Mouse (Mus musculus): ENCODE measurements around the gene Efl1.

- TF ChIP-seq POLR2A (IDR thresholded peaks at IDR 0.05; ENCODE audit: insufficient read length, low read depth) (no peak), POLR2AphosphoS2 (IDR thresholded peaks at IDR 0.05; ENCODE audit: insufficient read length, low read depth) (no peak), MAX (IDR thresholded peaks at IDR 0.05; ENCODE audit: low read depth) (no peak), MYOD1 (IDR thresholded peaks at IDR 0.05; ENCODE audit: control insufficient read depth in 1 of 3, insufficient read length in 2 of 3, low read depth in 2 of 3) (no peak), CEBPB (IDR thresholded peaks at IDR 0.05; ENCODE audit: insufficient read depth, poor library complexity, severe bottlenecking) (no peak), USF1 (IDR thresholded peaks at IDR 0.05; ENCODE audit: low read depth) (no peak), E2F4 (IDR thresholded peaks at IDR 0.05; ENCODE audit: insufficient read depth) (no peak), TCF12 (IDR thresholded peaks at IDR 0.05; ENCODE audit: insufficient read depth, poor library complexity, severe bottlenecking) (no peak)
These were observed 54.2 kb downstream of the Efl1 start for GRCm38 (mm10) chr7:82702384-82703343.
